Mouse (Mus musculus) lung, adult 2 months (tissue): ENCODE results near the gene Rhd. TPM values are rescaled to one million over a fixed set of nuclear protein-coding genes. Genes with fewer than 3 reads are reported as not detected.
"Not testable (repeated sequence)": the region's sequence is repeated elsewhere in the genome, so short reads cannot be mapped to it uniquely, and the experiment has no call there.

ENCODE experiments used
- DNase-seq: peaks from one replicate; pipeline ENCODE4 v3.0.0; 2022
- H3K4me1 ChIP-seq: fragments of 200-500 bp; 2 replicates; pipeline ENCODE4 v1.6.1; 2011; ENCODE audit warnings: low read length; ENCODE audit not compliant: control insufficient read depth, insufficient read depth
- H3K4me3 ChIP-seq: fragments of 200-500 bp; replicated peaks from 2 replicates; pipeline ENCODE3; 2011; ENCODE audit warnings: low read depth, mild to moderate bottlenecking, control low read depth, low read length; ENCODE audit errors: extremely low read depth
- CTCF ChIP-seq: fragments of 200-500 bp; IDR thresholded peaks from 2 replicates; pipeline ENCODE4 v1.5.1; 2011; ENCODE audit warnings: mild to moderate bottlenecking, low read length, control low read depth; ENCODE audit not compliant: insufficient read depth
- POLR2A ChIP-seq: fragments of 200-500 bp; IDR thresholded peaks from 2 replicates; pipeline ENCODE4 v1.6.1; 2011; ENCODE audit warnings: low read depth, mild to moderate bottlenecking, control low read depth, low read length, borderline replicate concordance; ENCODE audit errors: extremely low read depth
- WGBS: fragments of 180-500 bp; shearing (Covaris S2); methylation state at CpG from one replicate; pipeline ENCODE4 v1.1.7; 2018; 5-methylcytosine and 5-hydroxymethylcytosine counted together
- polyA plus RNA-seq: library from polyadenylated mRNA; depleted of rRNA; stranded (reverse); fragments of >200 nt; gene quantifications from 2 replicates; pipeline ENCODE4 v1.2.3, GENCODE M21; 2012

The Rhd gene
- polyA plus RNA-seq, 1 experiment, result 0.14 TPM

DNA sequence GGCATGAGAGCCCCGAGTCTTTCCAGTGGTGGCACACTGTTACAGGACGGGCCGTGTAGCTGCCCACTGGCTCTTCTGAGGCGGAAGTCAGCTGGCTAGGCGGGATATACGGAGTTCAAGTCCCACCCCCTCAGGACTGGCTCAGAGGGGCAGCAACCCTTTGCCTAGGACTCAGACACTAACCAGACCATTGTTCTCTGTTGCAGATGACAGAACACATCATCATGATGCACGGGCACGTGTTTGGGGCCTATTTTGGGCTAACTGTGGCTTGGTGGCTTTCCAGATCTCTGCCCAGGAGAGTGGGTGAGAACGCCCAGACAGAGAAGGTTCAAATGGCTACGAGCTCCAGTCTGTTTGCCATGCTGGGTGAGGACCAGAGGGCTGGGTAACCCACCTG, 19.5 kb downstream of the Rhd start:
- no peak overlapping the region for H3K4me3 ChIP-seq
- TF ChIP-seq CTCF (no peak), POLR2A (no peak)
- whole genome bisulfite sequencing, result 71% methylated on average over 10 of the region's 10 CpGs
- H3K4me1 ChIP-seq, result 0 out of 2 replicates have a peak, but pooled peaks cover 2% of the 10 kb centered on the region
- DNase-seq, result no peak

DNA sequence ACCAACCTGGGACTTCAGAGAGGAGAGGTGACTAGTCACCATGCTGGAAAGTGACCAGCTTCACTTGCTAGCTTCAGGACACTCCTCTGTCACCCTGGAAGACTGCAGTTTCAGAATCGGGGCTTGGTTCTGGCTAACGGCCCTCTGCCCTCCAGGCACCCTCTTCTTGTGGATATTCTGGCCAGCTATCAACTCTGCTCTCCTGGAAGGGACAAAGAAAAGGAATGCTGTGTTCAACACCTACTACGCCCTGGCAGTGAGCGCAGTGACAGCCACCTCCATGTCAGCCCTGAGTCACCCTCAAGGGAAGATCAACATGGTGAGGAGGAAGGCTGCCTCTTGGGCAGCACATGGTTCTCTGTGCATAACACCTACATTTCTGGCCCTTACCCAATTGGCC, 20.0 kb downstream of the Rhd start:
- Histone ChIP-seq H3K4me1 (0 out of 2 replicates have a peak, but pooled peaks cover 2% of the 10 kb centered on the region), H3K4me3 (no peak overlapping the region)
- DNase-seq, result no peak
- no peak for TF ChIP-seq POLR2A
- TF ChIP-seq CTCF, result no peak
- 80% methylated on average over 4 of the region's 4 CpGs for WGBS

DNA sequence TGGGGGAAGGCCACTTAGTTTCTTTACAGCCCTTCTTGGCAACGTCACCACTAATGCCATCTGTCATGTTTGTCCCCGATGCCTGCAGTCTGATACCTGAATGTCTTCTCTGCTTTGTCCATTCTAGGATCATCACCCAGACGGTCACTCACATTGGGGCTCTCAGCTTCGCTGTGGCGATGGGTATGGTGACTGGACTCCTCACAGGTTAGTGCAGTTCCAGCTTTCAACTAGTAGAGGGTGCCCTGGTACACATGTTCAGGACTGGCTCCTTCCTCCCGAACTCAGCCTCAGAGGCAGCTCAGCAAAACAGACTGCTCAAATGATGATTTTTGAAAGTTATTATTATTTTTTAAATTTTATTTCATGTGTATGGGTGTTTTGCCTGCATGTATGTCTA, 27.8 kb downstream of the Rhd start:
- no peak overlapping the region for H3K4me3 ChIP-seq
- 74% methylated on average over 6 of the region's 6 CpGs for WGBS
- DNase-seq, result peak; percentile 34
- no peak for TF ChIP-seq POLR2A
- TF ChIP-seq CTCF, result peak; percentile 8; the same call in 1 of the 2 replicates
- H3K4me1 ChIP-seq, result no peaks in the 10 kb centered on the region

DNA sequence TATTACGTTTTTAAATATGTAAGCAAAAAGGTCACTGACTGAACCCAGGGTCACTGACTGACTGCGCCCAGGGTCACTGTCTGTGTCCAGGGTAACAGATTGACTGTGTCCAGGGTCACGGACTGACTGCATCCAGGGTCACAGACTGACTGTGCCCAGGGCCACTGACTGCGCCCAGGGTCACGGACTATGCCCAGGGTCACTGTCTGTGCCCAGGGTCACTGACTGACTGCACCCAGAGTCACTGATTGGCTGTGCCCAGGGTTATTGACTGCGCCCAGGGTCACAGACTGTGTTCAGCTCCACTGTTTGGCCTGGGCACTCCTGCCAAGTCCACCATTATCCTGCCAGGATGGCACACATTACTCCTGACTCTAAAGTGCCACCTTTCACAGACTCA, 32.9 kb downstream of the Rhd start:
- DNase-seq, result no peak
- TF ChIP-seq CTCF, result no peak
- no peak for TF ChIP-seq POLR2A
- Histone ChIP-seq H3K4me1 (no peaks in the 10 kb centered on the region), H3K4me3 (no peak overlapping the region)
- WGBS, result 82% methylated on average over 6 of the region's 6 CpGs

DNA sequence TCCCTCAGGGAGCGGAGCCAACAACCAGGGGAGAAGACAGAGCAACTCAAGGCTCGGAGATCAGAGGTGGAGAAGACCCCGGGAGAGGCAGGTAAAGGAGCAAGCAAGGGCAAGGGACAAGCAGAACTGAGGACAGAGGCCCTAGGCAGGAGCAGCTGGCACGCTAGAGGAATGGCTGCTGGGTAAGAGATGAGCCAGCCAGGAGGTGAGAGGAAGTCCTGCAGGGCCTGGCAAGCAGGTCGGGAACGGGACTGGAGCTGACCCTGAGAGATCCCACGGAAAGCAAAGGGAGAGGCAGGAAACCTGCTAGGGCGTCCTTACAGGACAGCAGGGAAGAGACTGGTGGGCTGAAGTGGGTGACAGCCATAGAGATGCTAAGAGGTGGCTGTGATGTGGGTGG, 36.8 kb downstream of the Rhd start:
- no peaks in the 10 kb centered on the region for H3K4me1 ChIP-seq
- WGBS, result 94% methylated on average over 8 of the region's 8 CpGs

DNA sequence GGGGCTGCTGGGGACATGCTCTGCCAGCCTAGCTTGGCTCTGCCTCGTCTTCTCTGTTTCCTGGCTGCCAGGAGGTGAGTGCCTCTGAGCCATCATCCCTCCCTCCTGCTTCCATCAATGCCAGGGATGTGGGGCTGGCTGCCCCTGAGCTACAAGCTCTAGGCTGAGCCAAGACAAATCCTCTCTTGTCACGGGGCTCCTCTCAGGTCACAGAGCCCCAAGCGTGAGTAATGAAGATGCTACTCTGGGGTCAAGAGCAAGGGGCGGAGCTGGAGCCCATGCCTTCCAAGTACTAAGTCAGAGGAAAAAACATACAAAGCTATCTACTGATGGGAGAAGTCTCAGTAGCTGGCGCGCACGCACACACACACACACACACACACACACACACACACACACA, 38.7 kb downstream of the Rhd start:
- no peak for TF ChIP-seq CTCF
- Histone ChIP-seq H3K4me1 (no peaks in the 10 kb centered on the region), H3K4me3 (no peak overlapping the region)
- no peak for DNase-seq
- 74% methylated on average over 7 of the region's 7 CpGs for WGBS

More for the DNA sequence above, 36.8 kb downstream of the Rhd start:
- no peak for TF ChIP-seq CTCF
- no peak for TF ChIP-seq POLR2A
- no peak overlapping the region for H3K4me3 ChIP-seq
- no peak for DNase-seq

DNA sequence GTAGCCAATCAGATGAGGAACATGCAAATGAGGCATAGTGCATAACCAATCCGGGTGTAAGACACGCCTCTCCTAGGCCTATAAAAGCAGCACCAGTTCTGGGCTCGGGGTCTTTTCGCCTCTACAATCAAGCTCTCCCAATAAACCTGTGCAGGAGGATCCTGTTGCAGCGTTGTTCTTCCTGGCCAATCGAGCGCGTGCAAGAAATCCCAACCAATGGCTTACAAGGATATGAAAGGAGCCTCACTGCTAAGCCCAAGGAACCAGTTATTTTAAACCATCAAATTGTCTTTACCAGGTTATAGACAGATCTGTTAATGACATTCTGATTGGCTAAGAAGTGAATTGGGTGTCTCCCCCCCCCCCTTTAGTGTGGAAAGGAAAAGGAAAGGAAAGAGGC, 47.1 kb downstream of the Rhd start:
- not testable (repeated sequence) for DNase-seq, H3K4me3 ChIP-seq
- 98% methylated on average over 8 of the region's 8 CpGs for WGBS
- H3K4me1 ChIP-seq, result peaks cover 12% of the 10 kb centered on the region

DNA sequence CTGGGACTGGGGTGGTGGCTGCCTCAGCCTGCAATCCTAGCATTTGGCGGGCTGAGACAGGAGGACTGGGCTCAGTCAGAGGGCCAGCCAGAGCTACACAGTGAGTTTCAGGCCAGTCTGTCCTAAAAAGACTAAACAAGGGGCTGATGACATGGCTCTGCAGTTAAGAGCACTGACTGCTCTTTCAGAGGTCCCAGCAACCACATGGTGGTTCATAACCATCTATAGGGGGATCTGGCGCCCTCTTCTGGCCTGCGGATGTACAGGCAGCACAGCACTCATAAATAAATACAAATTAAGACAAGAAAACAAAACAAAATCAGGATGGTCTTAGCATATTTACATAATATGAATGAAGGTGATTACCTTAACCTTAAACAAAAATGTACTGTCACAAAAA, 49.1 kb downstream of the Rhd start:
- H3K4me3 ChIP-seq, result no peak overlapping the region

DNA sequence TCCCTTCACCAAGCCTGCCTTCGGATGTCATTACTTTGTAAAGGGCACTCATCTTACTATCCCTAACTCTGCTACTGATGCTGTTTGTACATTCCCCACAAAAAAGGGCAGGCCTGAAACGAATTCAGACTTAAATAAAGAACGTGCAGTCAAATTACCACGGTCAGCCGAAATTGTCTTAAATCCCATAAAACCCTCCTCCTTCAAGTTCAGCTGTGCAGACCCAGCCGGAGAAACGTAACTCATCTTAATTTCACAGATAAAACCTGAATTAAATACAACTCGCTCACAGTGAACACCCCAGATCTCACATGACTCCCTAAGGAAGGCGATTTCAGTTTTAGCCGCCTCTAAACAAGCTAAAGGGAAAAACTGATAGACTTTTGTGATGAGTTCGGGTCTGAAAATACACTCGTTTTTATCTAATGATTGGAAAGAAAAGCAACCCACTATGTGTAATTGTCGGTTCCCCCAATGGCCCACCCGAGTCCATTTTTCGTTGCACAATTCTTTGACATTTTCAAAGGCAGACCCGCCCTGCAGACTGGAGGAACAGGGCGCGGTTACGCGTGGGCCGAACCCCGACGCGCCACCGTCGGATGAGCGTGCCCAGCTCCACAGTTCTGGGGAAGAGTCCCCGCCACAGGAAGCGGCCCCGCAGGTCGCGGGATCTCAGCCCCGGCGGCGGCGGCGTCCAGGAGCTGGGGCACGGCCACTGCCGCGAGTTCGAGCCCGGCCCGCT, 50.0 kb downstream of the Rhd start:
- Histone ChIP-seq H3K4me3 (peak overlapping the region; percentile 90), H3K4me1 (peaks cover 18% of the 10 kb centered on the region)
- under 1% methylated on average over 43 of the region's 43 CpGs for WGBS
- no peak for DNase-seq
- TF ChIP-seq CTCF (no peak), POLR2A (no peak)

More for the DNA sequence above, 49.1 kb downstream of the Rhd start:
- peaks cover 15% of the 10 kb centered on the region for H3K4me1 ChIP-seq
- TF ChIP-seq POLR2A (no peak), CTCF (peak; percentile 75)
- DNase-seq, result peak; percentile 66
- 37% methylated on average over 3 of the region's 3 CpGs for WGBS

DNA sequence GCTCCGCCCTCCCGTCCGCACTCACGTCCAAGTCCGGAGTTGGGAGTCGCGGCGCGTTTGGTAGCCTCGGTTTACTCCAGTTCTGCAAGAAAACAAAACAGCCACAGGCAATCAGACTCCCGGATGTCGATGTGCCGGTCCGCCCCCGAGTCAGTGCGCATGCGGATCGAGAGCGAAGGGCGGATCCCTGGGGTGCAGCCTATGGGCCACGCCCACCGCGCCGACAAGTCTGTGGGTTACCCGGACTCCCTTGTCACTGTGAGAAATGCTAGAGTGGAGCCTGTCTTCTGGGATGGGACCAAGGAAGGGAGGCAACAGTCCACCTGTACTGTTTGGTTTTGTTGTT, 50.5 kb downstream of the Rhd start, which contains the start of gene Tmem50a:
TSS of gene Tmem50a (minus strand) at position 161 of the 346 bp plus-strand sequence.
- TF ChIP-seq CTCF, result no peak
- peak; percentile 78; the same call in 1 of the 2 replicates for TF ChIP-seq POLR2A
- WGBS, result under 1% methylated on average over 25 of the region's 25 CpGs
- Histone ChIP-seq H3K4me1 (peaks cover 18% of the 10 kb centered on the region), H3K4me3 (peak within 1 kb of the TSS; percentile 90)
- DNase-seq, result peak; percentile 92
